Mouse (Mus musculus) gastrocnemius, postnatal 14 days (tissue): ENCODE data around the gene Numa1. TPM values are rescaled to one million over a fixed set of nuclear protein-coding genes. Genes with fewer than 3 reads are reported as not detected.

Source experiments
- DNase-seq: peaks from one replicate; pipeline ENCODE4 v3.0.0; 2021; ENCODE audit warnings: mixed read lengths
- intact Hi-C: fragments of 180-260 bp; cut with DNase I; formaldehyde crosslinking; loops from one replicate; pipeline ENCODE4 v1.15.1; 2025; ENCODE audit warnings: low total_unique reads
- total RNA-seq, 2 experiments: library from RNA; stranded (reverse); gene quantifications; 2 replicates each; pipeline ENCODE4 v1.2.3; 2021

Numa1 gene
- total RNA-seq, 2 experiments from 2014 or later: 53.0 to 53.3 TPM

- peak; percentile 82 for DNase-seq
- intact Hi-C loops: loop anchor here (5.0 kb wide), 1 partner anchor 34 kb away; no protein-coding TSS in a partner anchor
Observed at GRCm38 (mm10) chr7:101970821-101971461, 37.0 kb downstream of the Numa1 start.

- no peak for DNase-seq
- intact Hi-C loops: loop anchor here (5.0 kb wide), 1 partner anchor 34 kb away; no protein-coding TSS in a partner anchor
Observed at GRCm38 (mm10) chr7:101971721-101972120, 37.8 kb downstream of the Numa1 start.

- no peak for DNase-seq
- intact Hi-C loops: loop anchor here (5.0 kb wide), 1 partner anchor 36 kb away; no protein-coding TSS in a partner anchor
Observed at GRCm38 (mm10) chr7:101973730-101974129, 39.8 kb downstream of the Numa1 start.

GRCm38 (mm10) chr7:101974505-101974904 lies 40.6 kb downstream of the Numa1 start:
- intact Hi-C loops: loop anchor here (5.0 kb wide), 1 partner anchor 37 kb away; no protein-coding TSS in a partner anchor
- peak; percentile 76 for DNase-seq

- intact Hi-C loops: no loop called here
- no peak for DNase-seq
Observed at GRCm38 (mm10) chr7:101982735-101983134, 48.8 kb downstream of the Numa1 start.

GRCm38 (mm10) chr7:101985081-101985480 lies 51.2 kb downstream of the Numa1 start:
- DNase-seq: no peak
- intact Hi-C loops: no loop called here

GRCm38 (mm10) chr7:101994241-101994640 lies 60.3 kb downstream of the Numa1 start:
- intact Hi-C loops: no loop called here
- no peak for DNase-seq

GRCm38 (mm10) chr7:101998194-101998927 lies 64.5 kb downstream of the Numa1 start:
- intact Hi-C loops: loop anchor here (5.0 kb wide), 1 partner anchor 64 kb away; no protein-coding TSS in a partner anchor
- peak; percentile 91 for DNase-seq

GRCm38 (mm10) chr7:101999461-102000151 lies 65.7 kb downstream of the Numa1 start:
- peak; percentile 44 for DNase-seq

GRCm38 (mm10) chr7:102000296-102000695 lies 66.4 kb downstream of the Numa1 start:
- peak; percentile 40 for DNase-seq
- intact Hi-C loops: no loop called here

More at GRCm38 (mm10) chr7:101999461-102000151, 65.7 kb downstream of the Numa1 start:
- intact Hi-C loops: loop anchor here (5.0 kb wide), 1 partner anchor 63 kb away; no protein-coding TSS in a partner anchor

- peak; percentile 83 for DNase-seq
- intact Hi-C loops: no loop called here
Observed at GRCm38 (mm10) chr7:102000921-102001630, 67.2 kb downstream of the Numa1 start.

- intact Hi-C loops: no loop called here
Observed at GRCm38 (mm10) chr7:102006520-102006919, 72.6 kb downstream of the Numa1 start.

GRCm38 (mm10) chr7:102011855-102012254 lies 77.9 kb downstream of the Numa1 start:
- DNase-seq: no peak
- intact Hi-C loops: no loop called here

More at GRCm38 (mm10) chr7:102006520-102006919, 72.6 kb downstream of the Numa1 start:
- no peak for DNase-seq

- DNase-seq: no peak
- intact Hi-C loops: no loop called here
Observed at GRCm38 (mm10) chr7:102013416-102013815, 79.5 kb downstream of the Numa1 start.

- DNase-seq: no peak
- intact Hi-C loops: no loop called here
Observed at GRCm38 (mm10) chr7:102014995-102015394, 81.1 kb downstream of the Numa1 start.

- intact Hi-C loops: no loop called here
- no peak for DNase-seq
Observed at GRCm38 (mm10) chr7:102016936-102017335, 83.0 kb downstream of the Numa1 start.

- no peak for DNase-seq
- intact Hi-C loops: no loop called here
Observed at GRCm38 (mm10) chr7:102017452-102017851, 83.5 kb downstream of the Numa1 start.

GRCm38 (mm10) chr7:102018034-102018433 lies 84.1 kb downstream of the Numa1 start:
- intact Hi-C loops: no loop called here
- peak; percentile 23 for DNase-seq

- DNase-seq: no peak
- intact Hi-C loops: no loop called here
Observed at GRCm38 (mm10) chr7:102018590-102018989, 84.7 kb downstream of the Numa1 start, which contains the start of gene Il18bp. Gene Il18bp, minus strand, starts transcription at chr7:102018690.
